Mouse (Mus musculus): ENCODE results near the gene Mtss1l. TPM values are rescaled to one million over a fixed set of nuclear protein-coding genes. Genes with fewer than 3 reads are reported as not detected.

Gene Mtss1l
- polyA plus RNA-seq, 1 experiment from 2014 or later: 25.7 TPM

- Histone ChIP-seq H3K4me1 (peaks cover 4% of the 10 kb centered on the region; the same call in 1 of the 2 replicates), H3K9ac (no peak overlapping the region), H3K9me3 (no peaks in the 10 kb centered on the region), H3K27me3 (replicated peaks) (no peaks in the 10 kb centered on the region), H3K4me3 (no peak overlapping the region), H3K4me2 (replicated peaks) (no peak overlapping the region), H3K27ac (no peak overlapping the region), H3K36me3 (peaks cover 3% of the 10 kb centered on the region)
- 91% methylated on average over 4 of the region's 4 CpGs for WGBS
- no peak for ATAC-seq (ENCODE audit: low FRiP score, low read depth)
Observed at GRCm38 (mm10) chr8:110696051-110696450, 25.2 kb upstream of the Mtss1l start.

GRCm38 (mm10) chr8:110697571-110697970, 23.7 kb upstream of the Mtss1l start:
- H3K4me2 ChIP-seq (replicated peaks): no peak overlapping the region
- no peak for ATAC-seq (ENCODE audit: low FRiP score, low read depth)
- no peaks in the 10 kb centered on the region for H3K36me3 ChIP-seq
- H3K4me3 ChIP-seq: no peak overlapping the region
- no peaks in the 10 kb centered on the region for H3K9me3 ChIP-seq
- H3K4me1 ChIP-seq: peaks cover 11% of the 10 kb centered on the region
- WGBS: 85% methylated on average over 5 of the region's 5 CpGs
- H3K27ac ChIP-seq: no peak overlapping the region
- no peaks in the 10 kb centered on the region for H3K27me3 ChIP-seq (replicated peaks)
- H3K9ac ChIP-seq: no peak overlapping the region

- ATAC-seq (ENCODE audit: low FRiP score, low read depth): no peak
- no peaks in the 10 kb centered on the region for H3K9me3 ChIP-seq
- no peaks in the 10 kb centered on the region for H3K27me3 ChIP-seq (replicated peaks)
- 84% methylated on average over 1 of the region's 1 CpGs for WGBS
- peaks cover 17% of the 10 kb centered on the region for H3K4me1 ChIP-seq
- H3K4me3 ChIP-seq: no peak overlapping the region
- H3K9ac ChIP-seq: no peak overlapping the region
- no peaks in the 10 kb centered on the region for H3K36me3 ChIP-seq
- no peak overlapping the region for H3K27ac ChIP-seq
- no peak overlapping the region for H3K4me2 ChIP-seq (replicated peaks)
Observed at GRCm38 (mm10) chr8:110698098-110698497, 23.2 kb upstream of the Mtss1l start.

- Histone ChIP-seq H3K27me3 (replicated peaks) (no peaks in the 10 kb centered on the region), H3K27ac (no peak overlapping the region), H3K4me3 (no peak overlapping the region), H3K36me3 (no peaks in the 10 kb centered on the region), H3K4me2 (replicated peaks) (no peak overlapping the region), H3K4me1 (peaks cover 23% of the 10 kb centered on the region), H3K9ac (no peak overlapping the region), H3K9me3 (no peaks in the 10 kb centered on the region)
- WGBS: 78% methylated on average over 7 of the region's 7 CpGs
- ATAC-seq (ENCODE audit: low FRiP score, low read depth): no peak
Observed at GRCm38 (mm10) chr8:110699501-110699900, 21.8 kb upstream of the Mtss1l start.

GRCm38 (mm10) chr8:110700561-110700960, 20.7 kb upstream of the Mtss1l start:
- H3K27ac ChIP-seq: no peak overlapping the region

GRCm38 (mm10) chr8:110702636-110703459, 18.4 kb upstream of the Mtss1l start:
- H3K9me3 ChIP-seq: no peaks in the 10 kb centered on the region
- H3K27ac ChIP-seq: 0 out of 2 replicates have a peak overlapping the region, but pooled peaks have one; percentile 22
- 0 out of 2 replicates have a peak, but pooled peaks have one; percentile 31 for ATAC-seq (ENCODE audit: low FRiP score, low read depth)
- H3K36me3 ChIP-seq: no peaks in the 10 kb centered on the region; the same call in 1 of the 2 replicates
- H3K4me1 ChIP-seq: peaks cover 27% of the 10 kb centered on the region
- H3K27me3 ChIP-seq (replicated peaks): no peaks in the 10 kb centered on the region
- no peak overlapping the region for H3K4me3 ChIP-seq
- 44% methylated on average over 9 of the region's 9 CpGs for WGBS
- no peak overlapping the region; the same call in 1 of the 2 replicates for H3K4me2 ChIP-seq (replicated peaks)
- no peak overlapping the region for H3K9ac ChIP-seq

More at GRCm38 (mm10) chr8:110700561-110700960, 20.7 kb upstream of the Mtss1l start:
- no peak overlapping the region for H3K4me3 ChIP-seq
- no peaks in the 10 kb centered on the region for H3K9me3 ChIP-seq
- no peaks in the 10 kb centered on the region for H3K36me3 ChIP-seq
- H3K27me3 ChIP-seq (replicated peaks): no peaks in the 10 kb centered on the region
- WGBS: 92% methylated on average over 2 of the region's 2 CpGs
- H3K9ac ChIP-seq: no peak overlapping the region
- no peak overlapping the region for H3K4me2 ChIP-seq (replicated peaks)
- no peak for ATAC-seq (ENCODE audit: low FRiP score, low read depth)
- H3K4me1 ChIP-seq: peaks cover 27% of the 10 kb centered on the region

GRCm38 (mm10) chr8:110703460-110704061, 17.7 kb upstream of the Mtss1l start:
- H3K9me3 ChIP-seq: no peaks in the 10 kb centered on the region
- H3K36me3 ChIP-seq: peaks cover 6% of the 10 kb centered on the region; the same call in 1 of the 2 replicates
- H3K27ac ChIP-seq: 0 out of 2 replicates have a peak overlapping the region, but pooled peaks have one; percentile 22
- WGBS: 91% methylated on average over 9 of the region's 9 CpGs
- no peaks in the 10 kb centered on the region for H3K27me3 ChIP-seq (replicated peaks)
- H3K9ac ChIP-seq: no peak overlapping the region
- no peak for ATAC-seq (ENCODE audit: low FRiP score, low read depth)
- peaks cover 27% of the 10 kb centered on the region for H3K4me1 ChIP-seq
- H3K4me2 ChIP-seq (replicated peaks): no peak overlapping the region
- no peak overlapping the region for H3K4me3 ChIP-seq

- Histone ChIP-seq H3K9me3 (no peaks in the 10 kb centered on the region), H3K27me3 (replicated peaks) (no peaks in the 10 kb centered on the region), H3K27ac (no peak overlapping the region), H3K4me2 (replicated peaks) (no peak overlapping the region), H3K4me1 (peaks cover 27% of the 10 kb centered on the region), H3K4me3 (no peak overlapping the region), H3K9ac (no peak overlapping the region), H3K36me3 (peaks cover 6% of the 10 kb centered on the region; the same call in 1 of the 2 replicates)
- WGBS: 86% methylated on average over 3 of the region's 3 CpGs
- no peak for ATAC-seq (ENCODE audit: low FRiP score, low read depth)
Observed at GRCm38 (mm10) chr8:110704103-110704502, 17.2 kb upstream of the Mtss1l start.

- Histone ChIP-seq H3K4me3 (no peak overlapping the region), H3K4me2 (replicated peaks) (no peak overlapping the region), H3K4me1 (peaks cover 32% of the 10 kb centered on the region), H3K27ac (peak overlapping the region; percentile 50; the same call in 1 of the 2 replicates), H3K27me3 (replicated peaks) (no peaks in the 10 kb centered on the region), H3K9ac (no peak overlapping the region), H3K36me3 (peaks cover 11% of the 10 kb centered on the region; the same call in 1 of the 2 replicates), H3K9me3 (no peaks in the 10 kb centered on the region)
- ATAC-seq (ENCODE audit: low FRiP score, low read depth): no peak
- 72% methylated on average over 14 of the region's 14 CpGs for WGBS
Observed at GRCm38 (mm10) chr8:110705391-110706287, 15.6 kb upstream of the Mtss1l start.

GRCm38 (mm10) chr8:110706288-110706870, 14.9 kb upstream of the Mtss1l start:
- peaks cover 14% of the 10 kb centered on the region for H3K36me3 ChIP-seq
- no peak for ATAC-seq (ENCODE audit: low FRiP score, low read depth)
- no peak overlapping the region for H3K27ac ChIP-seq
- H3K9me3 ChIP-seq: no peaks in the 10 kb centered on the region
- H3K4me1 ChIP-seq: peaks cover 32% of the 10 kb centered on the region
- H3K9ac ChIP-seq: no peak overlapping the region
- H3K4me3 ChIP-seq: no peak overlapping the region
- H3K4me2 ChIP-seq (replicated peaks): no peak overlapping the region
- WGBS: 91% methylated on average over 3 of the region's 3 CpGs
- H3K27me3 ChIP-seq (replicated peaks): no peaks in the 10 kb centered on the region

- no peak for ATAC-seq (ENCODE audit: low FRiP score, low read depth)
- WGBS: 82% methylated on average over 11 of the region's 11 CpGs
- H3K4me2 ChIP-seq (replicated peaks): no peak overlapping the region
- H3K27me3 ChIP-seq (replicated peaks): no peaks in the 10 kb centered on the region
- H3K9ac ChIP-seq: no peak overlapping the region
- no peaks in the 10 kb centered on the region for H3K9me3 ChIP-seq
- H3K27ac ChIP-seq: no peak overlapping the region
- no peak overlapping the region for H3K4me3 ChIP-seq
- peaks cover 34% of the 10 kb centered on the region for H3K36me3 ChIP-seq
- H3K4me1 ChIP-seq: peaks cover 16% of the 10 kb centered on the region; the same call in 1 of the 2 replicates
Observed at GRCm38 (mm10) chr8:110708429-110708828, 12.8 kb upstream of the Mtss1l start.

Measured in neural tube, embryonic 12.5 days (tissue).